Mouse (Mus musculus) adrenal gland (tissue): ENCODE data around the gene Kcnk1.

Experiments used
- intact Hi-C: fragments of 180-260 bp; cut with DNase I; formaldehyde crosslinking; loops from one replicate; pipeline ENCODE4 v1.15.1; 2025
- long read RNA-seq, 2 experiments: library from polyadenylated mRNA; unstranded; transcript quantifications; one replicate each; pipeline ENCODE4 v2.0.0; 2020; ENCODE audit warnings: borderline replicate concordance in 1 of 2; ENCODE audit not compliant: insufficient replicate concordance in 1 of 2

Kcnk1 gene
- long read RNA-seq, experiment 1, transcript Kcnk1-201 (3 exons, 2,235 nt) = major isoform, 5 of 6 reads
- long read RNA-seq, experiment 1, partial matches to known transcripts = 0 of 6 reads
- long read RNA-seq, experiment 1, other reads (novel, unspliced or antisense) = 0 of 6 reads
- long read RNA-seq, experiment 2, transcript Kcnk1-201 (3 exons, 2,235 nt) = major isoform, 42 of 51 reads
- long read RNA-seq, experiment 2, transcript Kcnk1-202 (4 exons, 1,309 nt) = minor isoform, 5 of 51 reads
- long read RNA-seq, experiment 2, partial matches to known transcripts = 1 of 51 reads
- long read RNA-seq, experiment 2, other reads (novel, unspliced or antisense) = 3 of 51 reads

DNA sequence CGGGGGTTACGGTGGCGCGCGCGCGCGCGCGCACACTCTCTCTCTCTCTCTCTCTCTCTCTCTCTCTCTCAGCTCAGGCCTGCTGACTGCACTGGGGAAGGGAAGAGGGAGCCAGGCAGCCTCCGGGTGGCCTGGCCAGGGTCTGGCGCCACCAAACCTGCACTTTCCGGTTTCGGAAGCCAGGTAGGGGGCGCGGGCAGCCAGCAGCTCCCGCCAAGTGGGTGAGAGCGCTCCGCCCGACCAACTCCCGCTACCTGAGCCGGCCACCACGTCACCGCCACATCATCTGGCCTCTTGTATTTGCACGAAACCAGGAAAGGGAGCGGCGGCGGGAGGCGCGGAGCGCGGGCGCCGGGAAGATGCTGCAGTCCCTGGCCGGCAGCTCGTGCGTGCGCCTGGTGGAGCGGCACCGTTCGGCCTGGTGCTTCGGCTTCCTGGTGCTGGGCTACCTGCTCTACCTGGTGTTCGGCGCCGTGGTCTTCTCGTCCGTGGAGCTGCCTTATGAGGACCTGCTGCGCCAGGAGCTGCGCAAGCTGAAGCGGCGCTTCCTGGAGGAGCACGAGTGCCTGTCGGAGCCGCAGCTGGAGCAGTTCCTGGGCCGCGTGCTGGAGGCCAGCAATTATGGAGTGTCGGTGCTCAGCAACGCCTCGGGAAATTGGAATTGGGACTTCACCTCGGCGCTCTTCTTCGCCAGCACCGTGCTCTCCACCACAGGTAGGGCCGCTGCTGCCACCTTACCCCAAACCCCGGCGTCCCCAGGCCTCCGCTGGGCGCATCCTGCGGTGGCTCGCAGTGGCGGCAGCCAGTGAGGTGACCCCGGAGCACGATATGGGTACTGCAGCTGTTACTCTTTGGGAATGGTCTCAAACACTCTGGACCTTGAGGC lies at the start of gene Kcnk1:
Kcnk1 (plus strand) TSS at position 70 of the 886 bp plus-strand sequence.
- intact Hi-C loops = no loop called here

DNA sequence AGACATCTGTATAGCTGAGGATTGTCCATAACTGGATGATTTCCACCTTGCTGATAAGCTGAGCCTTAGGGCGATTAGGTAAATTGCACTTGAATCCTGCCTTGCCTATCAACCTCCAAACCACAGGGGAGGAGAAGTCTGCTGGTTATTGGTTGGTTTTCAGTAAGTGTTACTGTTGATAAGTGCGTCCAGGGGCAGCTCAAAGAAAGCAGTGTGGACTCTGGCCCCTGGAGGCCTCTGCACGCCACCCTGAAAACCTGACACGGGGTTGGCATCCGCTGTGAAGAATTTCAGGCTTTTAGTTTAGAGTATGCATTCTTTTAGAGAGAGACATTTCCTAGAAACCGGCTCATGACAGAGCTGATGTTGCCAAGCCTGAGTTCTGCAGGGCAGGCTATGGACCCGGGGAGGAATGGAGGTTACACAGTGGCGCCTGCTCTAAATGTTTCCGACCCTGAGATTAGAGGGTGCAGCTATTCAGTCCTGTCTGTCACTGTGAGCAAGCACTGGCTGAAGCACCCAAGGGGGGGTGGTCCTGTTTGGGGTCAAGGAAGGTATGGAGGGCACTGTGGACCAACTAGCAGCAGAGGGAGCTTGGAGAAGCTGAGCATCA lies 46.2 kb upstream of the Kcnk1 start:
- intact Hi-C loops = no loop called here

- intact Hi-C loops = loop anchor here (10.0 kb wide), 1 partner anchor 305 kb away; no protein-coding TSS in a partner anchor
These were observed 44.7 kb upstream of the Kcnk1 start for GRCm38 (mm10) chr8:125950007-125950940.

- intact Hi-C loops = loop anchor here (2.0 to 10.0 kb wide), 2 partner anchors 125 to 299 kb away; no protein-coding TSS in a partner anchor
These were observed 39.3 kb upstream of the Kcnk1 start for GRCm38 (mm10) chr8:125955671-125956070.

GRCm38 (mm10) chr8:125956796-125957195 lies 38.2 kb upstream of the Kcnk1 start:
- intact Hi-C loops = loop anchor here (10.0 kb wide), 1 partner anchor 298 kb away; no protein-coding TSS in a partner anchor

- intact Hi-C loops = loop anchor here (10.0 kb wide), 1 partner anchor 297 kb away; no protein-coding TSS in a partner anchor
These were observed 37.6 kb upstream of the Kcnk1 start for GRCm38 (mm10) chr8:125957226-125957993.

- intact Hi-C loops = loop anchor here (10.0 kb wide), 1 partner anchor 297 kb away; no protein-coding TSS in a partner anchor
These were observed 37.0 kb upstream of the Kcnk1 start for GRCm38 (mm10) chr8:125957994-125958368.

- intact Hi-C loops = loop anchor here (10.0 kb wide), 1 partner anchor 295 kb away; no protein-coding TSS in a partner anchor
These were observed 35.6 kb upstream of the Kcnk1 start for GRCm38 (mm10) chr8:125959363-125959771.

GRCm38 (mm10) chr8:125960037-125960436 lies 34.9 kb upstream of the Kcnk1 start:
- intact Hi-C loops = no loop called here

DNA sequence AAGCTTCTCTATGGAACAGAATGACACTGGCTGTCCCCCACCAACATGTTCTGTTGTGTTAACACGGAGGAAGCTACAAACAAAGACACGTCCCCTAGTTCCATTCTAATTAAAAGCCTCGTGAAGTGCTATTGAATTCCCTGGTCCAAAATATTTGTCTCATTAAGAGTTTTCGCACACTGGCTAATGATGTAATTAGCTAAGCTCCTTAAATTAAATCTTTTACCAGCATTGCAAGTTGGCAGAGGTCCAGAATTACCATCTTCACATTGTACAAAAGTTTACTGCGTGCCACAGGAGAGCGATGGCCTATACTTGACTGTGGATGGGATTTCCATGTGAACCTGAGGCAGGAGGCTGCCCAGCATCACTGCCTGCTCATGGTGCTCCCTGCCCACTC lies 33.2 kb upstream of the Kcnk1 start:
- intact Hi-C loops = no loop called here

DNA sequence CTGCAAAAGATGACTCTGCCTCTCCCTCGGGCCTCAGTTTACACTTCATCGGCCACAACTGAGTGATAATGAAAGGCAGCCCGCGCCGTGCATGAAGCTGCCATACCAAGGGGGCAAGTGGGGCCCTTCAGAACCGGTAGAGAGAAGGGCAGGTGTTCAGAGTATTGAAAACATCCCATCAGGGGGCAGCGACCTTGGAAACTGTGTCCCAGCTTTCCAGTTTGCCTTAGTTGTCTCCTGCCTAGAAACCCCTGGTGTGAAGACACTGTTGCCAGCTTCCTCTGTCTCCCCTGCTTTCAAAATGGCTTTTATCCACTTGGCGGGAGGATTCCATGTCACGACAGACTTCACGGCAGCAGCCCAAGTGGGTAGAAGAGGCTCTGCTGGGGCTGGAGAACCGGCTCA lies 31.2 kb upstream of the Kcnk1 start:
- intact Hi-C loops = no loop called here

DNA sequence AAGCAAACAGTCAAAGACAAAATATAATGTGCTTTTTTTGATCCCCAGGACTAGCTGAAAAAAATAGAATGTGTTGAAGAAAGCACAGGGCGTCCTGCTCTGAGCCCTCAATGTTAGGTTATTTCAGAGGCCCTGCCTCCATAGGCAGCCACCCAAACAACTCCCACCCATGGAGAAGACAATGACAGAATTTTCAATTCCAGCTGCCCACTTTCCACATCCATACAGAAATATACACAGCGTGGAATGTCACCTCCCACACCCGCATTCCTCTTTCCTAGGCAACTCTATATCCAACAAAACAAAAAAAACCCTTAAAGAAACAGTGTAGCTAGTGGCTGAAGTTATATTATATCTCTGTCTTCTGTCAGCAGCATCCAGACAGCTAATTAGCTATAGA lies 23.6 kb upstream of the Kcnk1 start:
- intact Hi-C loops = no loop called here

DNA sequence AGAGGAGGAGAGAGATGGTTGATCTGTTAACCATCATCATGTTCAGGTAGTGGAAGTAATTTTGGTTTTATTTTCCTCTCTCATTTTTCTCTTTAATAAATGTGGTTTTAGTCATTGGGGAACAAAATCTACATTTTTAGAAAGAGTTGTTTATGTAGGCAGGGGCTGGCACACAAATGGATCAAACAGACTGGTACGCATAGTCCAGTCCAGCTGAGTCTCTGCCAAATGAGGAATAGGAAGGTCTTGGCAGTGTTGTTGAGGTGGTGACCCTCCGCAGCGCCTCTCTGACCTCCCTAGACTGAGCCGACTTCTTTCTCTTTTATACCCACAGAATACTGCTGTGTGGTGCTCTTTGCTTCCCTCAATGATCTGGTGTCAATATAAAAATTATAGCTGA lies 19.0 kb upstream of the Kcnk1 start:
- intact Hi-C loops = no loop called here

DNA sequence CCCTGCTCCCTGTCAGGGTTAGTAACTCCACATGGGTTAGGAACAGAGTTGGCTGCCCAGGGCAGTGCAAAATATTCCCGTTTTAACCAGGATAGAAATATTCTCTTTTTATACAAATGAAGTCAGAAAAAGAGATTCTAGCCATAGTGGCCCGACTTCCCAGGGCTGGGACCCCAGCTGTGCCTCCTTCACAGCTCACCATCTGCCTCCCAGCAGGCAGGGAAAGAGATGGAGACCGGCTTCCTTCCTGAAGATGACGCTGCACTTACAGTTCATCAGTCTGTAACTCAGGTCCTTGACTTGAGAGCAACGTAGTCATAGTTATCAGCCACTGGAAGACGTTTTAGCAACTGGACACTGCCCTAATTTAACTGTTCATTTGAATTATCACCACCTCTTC lies 14.1 kb upstream of the Kcnk1 start:
- intact Hi-C loops = no loop called here

DNA sequence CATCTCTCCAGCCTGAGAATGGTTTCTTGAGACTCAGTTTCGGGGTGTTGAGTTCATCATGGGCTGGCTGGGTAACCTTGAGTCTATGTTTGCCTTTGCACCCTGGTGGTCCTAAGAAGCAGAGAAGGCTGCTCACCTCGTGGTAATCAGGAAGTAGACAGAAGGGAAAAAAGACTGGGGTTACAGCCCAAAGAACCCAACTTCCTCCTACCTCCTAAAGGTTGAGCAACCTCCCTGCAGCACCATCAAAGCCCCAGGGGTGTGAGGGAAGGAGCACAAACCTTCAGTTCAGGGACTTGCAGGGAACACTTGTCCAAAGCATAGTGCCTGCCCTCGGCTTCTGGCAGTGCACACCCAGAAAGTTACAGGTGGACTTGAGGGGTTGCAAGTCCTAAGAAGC lies 11.5 kb upstream of the Kcnk1 start:
- intact Hi-C loops = no loop called here

GRCm38 (mm10) chr8:125984140-125984539 lies 10.8 kb upstream of the Kcnk1 start:
- intact Hi-C loops = no loop called here

- intact Hi-C loops = no loop called here
These were observed 9.6 kb upstream of the Kcnk1 start for GRCm38 (mm10) chr8:125985364-125985763.

GRCm38 (mm10) chr8:125986999-125987589 lies 7.9 kb upstream of the Kcnk1 start:
- intact Hi-C loops = no loop called here

GRCm38 (mm10) chr8:125987996-125988395 lies 7.0 kb upstream of the Kcnk1 start:
- intact Hi-C loops = no loop called here
